Mouse (Mus musculus) liver, embryonic 15.5 days (tissue): ENCODE measurements around the gene Bcar1. TPM values are rescaled to one million over a fixed set of nuclear protein-coding genes. Genes with fewer than 3 reads are reported as not detected.

ENCODE experiments used
- ATAC-seq: fragments of 200-750 bp; cut with Nextera tagmentation; 2 replicates; pipeline ENCODE4 v1.8.0; 2017; ENCODE audit warnings: moderate number of reproducible peaks, mild to moderate bottlenecking, moderate library complexity; ENCODE audit not compliant: insufficient read depth
- H3K27ac ChIP-seq: fragments of 300-500 bp; sonication (generic); replicated peaks from 2 replicates; pipeline ENCODE4 v1.5.1; 2015; ENCODE audit warnings: mild to moderate bottlenecking, inconsistent platforms
- H3K27me3 ChIP-seq: fragments of 300-500 bp; sonication (generic); 2 replicates; pipeline ENCODE4 v1.6.1; 2015; ENCODE audit warnings: mild to moderate bottlenecking, inconsistent platforms
- H3K36me3 ChIP-seq: fragments of 300-500 bp; sonication (generic); replicated peaks from 2 replicates; pipeline ENCODE4 v1.6.1; 2015; ENCODE audit warnings: moderate library complexity, mild to moderate bottlenecking, inconsistent platforms
- H3K4me1 ChIP-seq: fragments of 300-500 bp; sonication (generic); replicated peaks from 2 replicates; pipeline ENCODE4 v1.6.1; 2015; ENCODE audit warnings: inconsistent platforms
- H3K4me2 ChIP-seq: fragments of 300-500 bp; sonication (generic); 2 replicates; pipeline ENCODE4 v1.6.1; 2015; ENCODE audit warnings: moderate library complexity, mild to moderate bottlenecking, inconsistent platforms
- H3K4me3 ChIP-seq: fragments of 300-500 bp; sonication (generic); replicated peaks from 2 replicates; pipeline ENCODE4 v1.5.1; 2015; ENCODE audit warnings: mild to moderate bottlenecking, inconsistent platforms
- H3K9ac ChIP-seq: fragments of 300-500 bp; sonication (generic); 2 replicates; pipeline ENCODE4 v1.6.1; 2015; ENCODE audit warnings: moderate library complexity, mild to moderate bottlenecking, inconsistent platforms
- H3K9me3 ChIP-seq: fragments of 300-500 bp; sonication (generic); replicated peaks from 2 replicates; pipeline ENCODE4 v1.6.1; 2016; ENCODE audit warnings: inconsistent platforms
- WGBS: fragments of 180-500 bp; shearing (Covaris S2); methylation state at CpG from one replicate; pipeline ENCODE4 v1.1.7; 2015; ENCODE audit warnings: mixed read lengths; ENCODE audit not compliant: insufficient replicate concordance; 5-methylcytosine and 5-hydroxymethylcytosine counted together
- polyA plus RNA-seq: library from polyadenylated mRNA; unstranded; fragments of >200 nt; fragmentation: Nextera tagmentation; extraction: Ambion mirVana; gene quantifications from 2 replicates; pipeline ENCODE4 v1.2.1, GENCODE M21; 2015

Gene Bcar1
- polyA plus RNA-seq, 1 experiment from 2014 or later = 7.8 TPM

- ATAC-seq = no peak
- Histone ChIP-seq H3K27me3 (no peaks in the 10 kb centered on the region), H3K9ac (no peak overlapping the region), H3K4me3 (no peak overlapping the region), H3K27ac (no peak overlapping the region), H3K4me2 (no peak overlapping the region), H3K4me1 (peaks cover 5% of the 10 kb centered on the region), H3K36me3 (peaks cover 45% of the 10 kb centered on the region), H3K9me3 (no peaks in the 10 kb centered on the region)
- WGBS = 63% methylated on average over 15 of the region's 15 CpGs
These were observed 25.7 kb upstream of the Bcar1 start for GRCm38 (mm10) chr8:111769296-111769695.

GRCm38 (mm10) chr8:111768651-111769050 lies 25.0 kb upstream of the Bcar1 start:
- ATAC-seq = no peak
- H3K4me1 ChIP-seq = peaks cover 5% of the 10 kb centered on the region
- peaks cover 43% of the 10 kb centered on the region for H3K36me3 ChIP-seq
- no peak overlapping the region for H3K27ac ChIP-seq
- no peak overlapping the region for H3K4me2 ChIP-seq
- WGBS = 79% methylated on average over 6 of the region's 6 CpGs
- H3K4me3 ChIP-seq = no peak overlapping the region
- H3K9me3 ChIP-seq = no peaks in the 10 kb centered on the region
- no peak overlapping the region for H3K9ac ChIP-seq
- H3K27me3 ChIP-seq = no peaks in the 10 kb centered on the region

DNA sequence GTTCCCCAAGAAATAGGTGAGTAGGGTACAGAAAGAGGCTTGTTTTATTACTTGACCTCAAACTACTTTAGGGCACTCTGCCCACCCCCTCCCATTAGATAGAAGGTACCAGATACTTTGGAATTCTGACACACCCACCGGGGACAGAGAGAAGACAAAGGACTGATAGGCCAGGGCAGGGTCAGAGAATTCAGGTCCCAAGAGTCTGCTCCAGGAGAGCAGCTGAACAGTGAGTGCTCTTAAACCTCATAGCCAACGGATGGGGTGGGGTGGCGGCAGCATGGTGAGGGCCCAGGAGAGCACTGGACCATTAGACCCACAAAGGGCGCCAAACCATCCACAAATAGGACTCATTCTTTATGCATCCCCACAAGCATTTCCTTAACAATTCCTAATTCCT lies 22.0 kb upstream of the Bcar1 start:
- 80% methylated on average over 4 of the region's 4 CpGs for WGBS
- Histone ChIP-seq H3K4me2 (no peak overlapping the region), H3K27ac (no peak overlapping the region), H3K27me3 (no peaks in the 10 kb centered on the region), H3K4me1 (peaks cover 5% of the 10 kb centered on the region), H3K36me3 (peaks cover 36% of the 10 kb centered on the region), H3K9me3 (no peaks in the 10 kb centered on the region), H3K9ac (no peak overlapping the region), H3K4me3 (no peak overlapping the region)
- ATAC-seq = no peak

DNA sequence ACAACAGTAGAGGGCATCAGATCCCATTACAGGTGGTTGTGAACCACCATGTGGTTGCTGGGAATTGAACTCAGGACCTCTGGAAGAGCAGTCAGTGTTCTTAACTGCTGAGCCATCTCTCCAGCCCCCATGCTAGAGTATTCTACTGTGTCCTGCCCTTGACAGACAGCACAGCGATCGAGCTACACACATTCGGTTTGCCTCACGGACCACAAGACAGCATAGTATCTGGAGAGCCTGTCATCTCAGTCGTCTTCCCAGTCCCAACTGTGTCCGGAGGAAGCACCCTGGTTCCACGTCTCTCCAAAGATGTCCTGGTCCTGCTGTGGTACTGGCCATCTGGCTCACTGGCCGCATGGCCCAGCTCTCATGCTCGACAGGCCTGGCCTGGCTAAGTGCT lies 21.5 kb upstream of the Bcar1 start:
- no peak overlapping the region for H3K9ac ChIP-seq
- no peak overlapping the region for H3K4me2 ChIP-seq
- WGBS = 79% methylated on average over 9 of the region's 9 CpGs
- no peak overlapping the region for H3K4me3 ChIP-seq
- no peak for ATAC-seq
- H3K4me1 ChIP-seq = peaks cover 5% of the 10 kb centered on the region
- no peaks in the 10 kb centered on the region for H3K9me3 ChIP-seq
- no peak overlapping the region for H3K27ac ChIP-seq
- peaks cover 36% of the 10 kb centered on the region for H3K36me3 ChIP-seq
- H3K27me3 ChIP-seq = no peaks in the 10 kb centered on the region

GRCm38 (mm10) chr8:111760708-111761107 lies 17.1 kb upstream of the Bcar1 start:
- ATAC-seq = no peak
- Histone ChIP-seq H3K27ac (no peak overlapping the region), H3K36me3 (peaks cover 6% of the 10 kb centered on the region), H3K9me3 (no peaks in the 10 kb centered on the region), H3K4me2 (no peak overlapping the region), H3K27me3 (no peaks in the 10 kb centered on the region), H3K9ac (no peak overlapping the region), H3K4me1 (no peaks in the 10 kb centered on the region), H3K4me3 (no peak overlapping the region)
- WGBS = 74% methylated on average over 13 of the region's 13 CpGs

GRCm38 (mm10) chr8:111758817-111759216 lies 15.2 kb upstream of the Bcar1 start:
- no peak for ATAC-seq
- H3K27me3 ChIP-seq = no peaks in the 10 kb centered on the region; the same call in 1 of the 2 replicates
- no peaks in the 10 kb centered on the region for H3K36me3 ChIP-seq
- H3K9me3 ChIP-seq = no peaks in the 10 kb centered on the region
- no peaks in the 10 kb centered on the region for H3K4me1 ChIP-seq
- no peak overlapping the region for H3K27ac ChIP-seq
- 58% methylated on average over 5 of the region's 5 CpGs for WGBS
- no peak overlapping the region for H3K9ac ChIP-seq
- no peak overlapping the region for H3K4me3 ChIP-seq
- H3K4me2 ChIP-seq = no peak overlapping the region

GRCm38 (mm10) chr8:111757599-111757998 lies 14.0 kb upstream of the Bcar1 start:
- H3K9me3 ChIP-seq = no peaks in the 10 kb centered on the region
- no peaks in the 10 kb centered on the region for H3K36me3 ChIP-seq
- H3K27me3 ChIP-seq = no peaks in the 10 kb centered on the region; the same call in 1 of the 2 replicates
- no peak overlapping the region for H3K9ac ChIP-seq
- H3K27ac ChIP-seq = no peak overlapping the region
- H3K4me1 ChIP-seq = no peaks in the 10 kb centered on the region
- H3K4me2 ChIP-seq = no peak overlapping the region
- WGBS = 75% methylated on average over 9 of the region's 9 CpGs
- no peak overlapping the region for H3K4me3 ChIP-seq
- no peak for ATAC-seq

DNA sequence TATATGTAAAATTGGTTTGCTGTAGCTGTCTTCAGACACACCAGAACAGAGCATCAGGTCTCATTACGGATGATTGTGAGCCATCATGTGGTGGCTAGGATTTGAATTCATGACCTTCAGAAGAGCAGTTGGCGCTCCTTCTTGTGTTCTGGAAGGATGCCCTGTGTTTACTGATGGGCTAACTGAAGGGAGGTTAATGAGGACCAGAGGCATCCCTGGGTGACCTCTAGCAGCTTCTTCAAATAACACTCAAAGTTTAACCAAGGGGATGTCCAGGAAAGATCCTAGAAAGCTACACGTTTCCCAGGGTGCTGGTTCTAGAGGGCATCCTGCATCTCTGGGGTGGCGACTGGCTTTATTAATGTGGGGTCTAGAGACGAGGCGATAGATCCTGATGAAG lies 11.1 kb upstream of the Bcar1 start:
- Histone ChIP-seq H3K9ac (no peak overlapping the region), H3K4me3 (no peak overlapping the region), H3K27ac (no peak overlapping the region), H3K27me3 (no peaks in the 10 kb centered on the region; the same call in 1 of the 2 replicates), H3K4me2 (no peak overlapping the region), H3K9me3 (no peaks in the 10 kb centered on the region), H3K36me3 (no peaks in the 10 kb centered on the region), H3K4me1 (no peaks in the 10 kb centered on the region)
- WGBS = 62% methylated on average over 6 of the region's 6 CpGs
- no peak for ATAC-seq

DNA sequence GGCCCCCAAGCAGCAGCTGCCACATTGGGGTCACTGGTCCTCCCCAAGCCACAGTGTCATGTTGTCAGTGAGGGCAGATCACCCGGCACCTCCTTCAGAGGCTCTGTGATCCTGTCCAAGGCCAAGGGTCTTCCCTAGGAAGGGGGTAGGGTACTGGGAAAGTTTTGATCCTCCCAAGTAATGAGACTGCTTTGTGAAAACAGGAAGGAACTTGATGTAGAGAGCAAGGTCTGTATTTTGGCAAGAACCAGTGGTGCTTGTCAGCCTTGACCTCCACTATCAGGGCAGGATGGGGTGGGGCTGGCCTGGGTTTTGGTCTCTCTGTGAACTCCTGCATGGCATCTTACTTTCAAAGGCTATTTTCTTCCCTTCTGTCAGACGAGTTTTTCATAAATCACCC lies 10.5 kb upstream of the Bcar1 start:
- H3K9me3 ChIP-seq = no peaks in the 10 kb centered on the region
- H3K27ac ChIP-seq = no peak overlapping the region
- H3K4me1 ChIP-seq = no peaks in the 10 kb centered on the region
- 38% methylated on average over 2 of the region's 2 CpGs for WGBS
- H3K9ac ChIP-seq = no peak overlapping the region
- no peaks in the 10 kb centered on the region for H3K36me3 ChIP-seq
- H3K4me2 ChIP-seq = no peak overlapping the region
- H3K4me3 ChIP-seq = no peak overlapping the region
- no peak for ATAC-seq
- H3K27me3 ChIP-seq = no peaks in the 10 kb centered on the region; the same call in 1 of the 2 replicates

GRCm38 (mm10) chr8:111748766-111749165 lies 5.2 kb upstream of the Bcar1 start:
- Histone ChIP-seq H3K9ac (no peak overlapping the region), H3K4me1 (peaks cover 22% of the 10 kb centered on the region), H3K27me3 (peaks cover 34% of the 10 kb centered on the region), H3K36me3 (no peaks in the 10 kb centered on the region), H3K9me3 (no peaks in the 10 kb centered on the region), H3K4me2 (no peak overlapping the region), H3K4me3 (no peak overlapping the region), H3K27ac (no peak overlapping the region)
- no peak for ATAC-seq
- 29% methylated on average over 6 of the region's 6 CpGs for WGBS

DNA sequence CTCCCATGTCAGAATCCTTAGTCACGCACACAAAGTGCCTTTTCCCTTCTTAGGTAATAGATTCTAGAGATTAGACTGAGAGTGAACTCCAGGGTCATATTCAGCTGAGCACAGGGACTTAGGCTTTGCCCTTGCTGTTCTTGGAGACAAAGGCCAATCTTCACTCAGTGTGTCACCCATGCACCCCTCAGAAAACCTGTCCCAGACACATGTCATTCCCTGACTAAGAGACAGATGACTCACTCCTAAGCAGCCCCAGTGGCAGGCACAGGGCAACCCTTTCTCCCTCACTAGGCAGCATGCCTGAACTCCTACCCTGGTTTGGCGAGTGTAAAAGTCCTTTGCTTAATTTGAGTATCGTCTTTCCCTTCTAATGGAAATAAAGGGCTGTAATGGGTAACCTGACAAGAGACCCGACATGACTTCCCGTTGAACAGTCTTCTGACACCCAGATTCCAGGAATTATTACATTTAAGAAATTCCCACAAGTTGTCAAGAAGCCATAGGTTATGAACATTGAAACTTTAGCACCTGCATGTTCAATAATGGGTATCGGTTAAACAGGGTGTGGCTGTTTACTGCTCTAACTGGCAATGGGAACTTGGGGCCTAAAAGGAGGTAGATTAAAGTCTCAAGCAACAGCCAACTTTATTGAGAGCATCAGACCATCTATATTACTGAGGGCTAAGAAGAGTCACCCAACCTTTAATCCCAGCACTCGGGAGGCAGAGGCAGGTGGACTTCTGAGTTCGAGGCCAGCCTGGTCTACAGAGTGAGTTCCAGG lies 4.4 kb upstream of the Bcar1 start:
- no peak overlapping the region for H3K4me3 ChIP-seq
- peaks cover 42% of the 10 kb centered on the region for H3K27me3 ChIP-seq
- WGBS = 70% methylated on average over 8 of the region's 8 CpGs
- H3K9me3 ChIP-seq = no peaks in the 10 kb centered on the region
- no peak for ATAC-seq
- peaks cover 23% of the 10 kb centered on the region for H3K4me1 ChIP-seq
- no peak overlapping the region for H3K9ac ChIP-seq
- H3K4me2 ChIP-seq = no peak overlapping the region
- no peak overlapping the region for H3K27ac ChIP-seq
- H3K36me3 ChIP-seq = no peaks in the 10 kb centered on the region
